Mouse (Mus musculus) kidney, postnatal 0 days (tissue): ENCODE results near the gene Sema4c. TPM values are rescaled to one million over a fixed set of nuclear protein-coding genes. Genes with fewer than 3 reads are reported as not detected.

ENCODE experiments used
- ATAC-seq: fragments of 200-750 bp; cut with Nextera tagmentation; replicated peaks from 2 replicates; pipeline ENCODE4 v1.8.0; 2017; ENCODE audit warnings: low read depth, moderate number of reproducible peaks, moderate TSS enrichment, moderate library complexity; ENCODE audit not compliant: low FRiP score
- DNase-seq: peaks from one replicate; pipeline ENCODE4 v3.0.0-alpha.2; 2016; ENCODE audit warnings: low spot score
- H3K27ac ChIP-seq: fragments of 300-500 bp; sonication (generic); 2 replicates; pipeline ENCODE4 v1.5.1; 2014; ENCODE audit warnings: mild to moderate bottlenecking
- H3K27me3 ChIP-seq: fragments of 300-500 bp; sonication (generic); 2 replicates; pipeline ENCODE4 v1.6.1; 2014; ENCODE audit warnings: low read length, mixed read lengths; ENCODE audit not compliant: insufficient read depth
- H3K36me3 ChIP-seq: fragments of 300-500 bp; sonication (generic); 2 replicates; pipeline ENCODE4 v1.6.1; 2014; ENCODE audit warnings: low read length, mixed read lengths; ENCODE audit not compliant: insufficient read depth
- H3K4me1 ChIP-seq: fragments of 300-500 bp; sonication (generic); replicated peaks from 2 replicates; pipeline ENCODE4 v1.6.1; 2014; ENCODE audit warnings: antibody characterized with exemption, low read length, mixed read lengths; ENCODE audit not compliant: insufficient read depth
- H3K4me2 ChIP-seq: fragments of 300-500 bp; sonication (generic); 2 replicates; pipeline ENCODE4 v1.6.1; 2014; ENCODE audit warnings: mild to moderate bottlenecking, low read length, moderate library complexity, mixed read lengths
- H3K4me3 ChIP-seq: fragments of 300-500 bp; sonication (generic); replicated peaks from 2 replicates; pipeline ENCODE4 v1.5.1; 2014; ENCODE audit warnings: low read depth, low read length
- H3K9ac ChIP-seq: fragments of 300-500 bp; sonication (generic); 2 replicates; pipeline ENCODE4 v1.6.1; 2014; ENCODE audit warnings: low read depth, low read length
- H3K9me3 ChIP-seq: fragments of 300-500 bp; sonication (generic); replicated peaks from 2 replicates; pipeline ENCODE4 v1.6.1; 2016; ENCODE audit warnings: low read length, inconsistent platforms, mixed read lengths
- CTCF ChIP-seq: IDR thresholded peaks from 2 replicates; pipeline ENCODE4 v1.5.1; 2016; ENCODE audit warnings: antibody characterized with exemption, low read depth, mild to moderate bottlenecking, moderate library complexity
- WGBS: fragments of 180-500 bp; shearing (Covaris S2); extraction: QIAGEN DNeasy Blood & Tissue Kit; methylation state at CpG from one replicate; pipeline ENCODE4 v1.1.7; 2014; 5-methylcytosine and 5-hydroxymethylcytosine counted together
- polyA plus RNA-seq: library from polyadenylated mRNA; unstranded; fragments of >200 nt; fragmentation: Nextera tagmentation; extraction: Ambion mirVana; gene quantifications from 2 replicates; pipeline ENCODE4 v1.2.1, GENCODE M21; 2015

Gene Sema4c
- polyA plus RNA-seq, 1 experiment from 2014 or later = 13.5 TPM

GRCm38 (mm10) chr1:36529875-36530274 is 28.3 kb downstream of the Sema4c start:
- no peak for TF ChIP-seq CTCF
- no peaks in the 10 kb centered on the region for H3K4me1 ChIP-seq
- no peak overlapping the region for H3K9ac ChIP-seq
- H3K9me3 ChIP-seq = no peaks in the 10 kb centered on the region
- no peak for ATAC-seq
- no peak overlapping the region for H3K27ac ChIP-seq
- H3K36me3 ChIP-seq = peaks cover 19% of the 10 kb centered on the region
- 94% methylated on average over 4 of the region's 4 CpGs for WGBS
- no peak overlapping the region for H3K4me2 ChIP-seq
- H3K4me3 ChIP-seq = no peak overlapping the region
- no peaks in the 10 kb centered on the region for H3K27me3 ChIP-seq
- DNase-seq = no peak

- no peak for TF ChIP-seq CTCF
- no peak overlapping the region for H3K27ac ChIP-seq
- H3K36me3 ChIP-seq = peaks cover 23% of the 10 kb centered on the region
- no peaks in the 10 kb centered on the region for H3K4me1 ChIP-seq
- H3K9ac ChIP-seq = no peak overlapping the region
- no peak overlapping the region for H3K4me2 ChIP-seq
- H3K9me3 ChIP-seq = no peaks in the 10 kb centered on the region
- no peak for ATAC-seq
- H3K4me3 ChIP-seq = no peak overlapping the region
- WGBS = 83% methylated on average over 4 of the region's 4 CpGs
- DNase-seq = no peak
- no peaks in the 10 kb centered on the region for H3K27me3 ChIP-seq
Measured at GRCm38 (mm10) chr1:36529274-36529673, 28.9 kb downstream of the Sema4c start.

GRCm38 (mm10) chr1:36528351-36528750 is 29.8 kb downstream of the Sema4c start:
- no peak for TF ChIP-seq CTCF
- Histone ChIP-seq H3K4me1 (no peaks in the 10 kb centered on the region), H3K36me3 (peaks cover 32% of the 10 kb centered on the region), H3K9ac (no peak overlapping the region), H3K27ac (no peak overlapping the region), H3K4me3 (no peak overlapping the region), H3K4me2 (no peak overlapping the region), H3K9me3 (no peaks in the 10 kb centered on the region), H3K27me3 (no peaks in the 10 kb centered on the region)
- ATAC-seq (no peak), DNase-seq (no peak)
- 33% methylated on average over 1 of the region's 1 CpGs for WGBS

DNA sequence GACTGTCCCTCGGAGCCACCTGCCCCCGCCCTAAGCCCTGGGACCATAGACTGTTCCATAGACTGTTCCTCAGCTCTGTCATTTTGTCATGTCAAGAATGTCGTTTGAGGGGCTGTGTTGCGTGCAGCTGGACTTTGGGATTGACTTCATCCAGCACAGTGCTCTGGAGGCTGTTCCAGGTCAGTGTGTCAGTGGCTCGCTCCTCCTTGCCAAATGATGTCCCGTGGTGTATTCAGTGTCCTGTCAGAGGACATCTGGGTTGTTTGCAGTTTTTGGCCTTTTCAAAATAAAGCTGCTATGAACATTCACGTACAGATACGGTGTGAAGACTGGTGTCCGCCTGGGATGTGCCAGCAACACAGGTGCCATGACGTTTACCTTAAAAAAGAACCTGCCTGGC is 31.2 kb downstream of the Sema4c start:
- Histone ChIP-seq H3K9me3 (no peaks in the 10 kb centered on the region), H3K27me3 (no peaks in the 10 kb centered on the region), H3K4me3 (no peak overlapping the region), H3K27ac (no peak overlapping the region), H3K36me3 (peaks cover 36% of the 10 kb centered on the region), H3K9ac (no peak overlapping the region), H3K4me1 (no peaks in the 10 kb centered on the region), H3K4me2 (no peak overlapping the region)
- no peak for ATAC-seq
- WGBS = 82% methylated on average over 10 of the region's 10 CpGs
- TF ChIP-seq CTCF = no peak
- no peak for DNase-seq

- ATAC-seq (no peak), DNase-seq (no peak)
- Histone ChIP-seq H3K36me3 (peaks cover 39% of the 10 kb centered on the region), H3K27me3 (no peaks in the 10 kb centered on the region), H3K27ac (no peak overlapping the region), H3K4me3 (no peak overlapping the region), H3K9ac (no peak overlapping the region), H3K4me1 (no peaks in the 10 kb centered on the region), H3K4me2 (no peak overlapping the region), H3K9me3 (no peaks in the 10 kb centered on the region)
- TF ChIP-seq CTCF = no peak
- WGBS = 88% methylated on average over 12 of the region's 12 CpGs
Measured at GRCm38 (mm10) chr1:36525774-36526173, 32.4 kb downstream of the Sema4c start.

GRCm38 (mm10) chr1:36524058-36524457 is 34.1 kb downstream of the Sema4c start:
- Histone ChIP-seq H3K9ac (no peak overlapping the region), H3K4me2 (no peak overlapping the region), H3K27ac (no peak overlapping the region), H3K36me3 (peaks cover 49% of the 10 kb centered on the region), H3K9me3 (no peaks in the 10 kb centered on the region), H3K27me3 (no peaks in the 10 kb centered on the region), H3K4me3 (no peak overlapping the region), H3K4me1 (no peaks in the 10 kb centered on the region)
- WGBS = 43% methylated on average over 5 of the region's 5 CpGs
- TF ChIP-seq CTCF = no peak
- DNase-seq = no peak
- no peak for ATAC-seq

DNA sequence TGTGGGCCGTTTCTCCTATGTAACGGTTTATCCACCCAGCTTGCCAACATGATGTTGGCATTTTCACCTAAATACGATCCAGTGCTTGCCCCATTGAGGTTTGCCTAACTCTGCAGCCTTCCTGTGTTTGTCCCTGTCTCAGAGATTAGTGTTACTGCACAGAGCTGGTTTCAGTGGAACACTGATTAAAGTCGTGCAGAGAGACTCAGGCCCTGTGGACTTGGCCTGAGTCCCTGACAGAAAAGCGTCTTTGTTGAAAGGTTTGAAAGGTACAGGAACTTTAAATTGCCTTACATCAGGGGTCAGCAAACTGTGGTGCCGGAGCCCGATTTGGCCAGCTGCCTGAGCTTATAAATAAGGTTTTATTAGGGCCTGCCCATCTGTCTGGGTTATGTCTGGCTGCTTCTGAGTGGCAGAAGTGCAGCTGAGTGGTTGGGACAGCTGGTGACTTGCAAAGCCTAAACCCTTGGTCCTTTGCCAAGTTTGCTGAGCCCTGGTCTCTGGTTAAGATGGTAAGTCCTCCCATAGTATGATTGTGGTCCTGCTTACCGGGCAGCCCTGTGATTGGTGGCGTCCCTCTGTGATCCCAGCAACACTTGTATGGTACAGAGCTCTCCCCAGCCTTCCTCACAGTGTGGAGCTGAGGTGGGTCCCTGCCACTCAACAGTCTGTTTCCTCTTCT is 34.7 kb downstream of the Sema4c start:
- Histone ChIP-seq H3K36me3 (peaks cover 55% of the 10 kb centered on the region), H3K4me3 (no peak overlapping the region), H3K4me2 (no peak overlapping the region), H3K27ac (no peak overlapping the region), H3K9ac (no peak overlapping the region), H3K9me3 (no peaks in the 10 kb centered on the region), H3K4me1 (no peaks in the 10 kb centered on the region), H3K27me3 (no peaks in the 10 kb centered on the region)
- DNase-seq (no peak), ATAC-seq (no peak)
- TF ChIP-seq CTCF = no peak
- 47% methylated on average over 9 of the region's 9 CpGs for WGBS
